Mouse (Mus musculus) kidney, adult 2 months (tissue): ENCODE data around the gene Pafah1b1.

Experiments
- CTCF ChIP-seq: fragments of 200-500 bp; conservative IDR thresholded peaks from 2 replicates; pipeline ENCODE4 v1.5.1; 2011; ENCODE audit warnings: low read depth, mild to moderate bottlenecking, control low read depth, low read length, moderate library complexity, mixed read lengths; ENCODE audit not compliant: insufficient read depth, insufficient read length
- POLR2A ChIP-seq: fragments of 200-500 bp; IDR thresholded peaks from one replicate; pipeline ENCODE4 v1.6.1; 2011; ENCODE audit warnings: low read depth, low read length, control low read depth

- TF ChIP-seq CTCF (peak; percentile 67), POLR2A (no peak)
These were observed 43.6 kb upstream of the Pafah1b1 start for GRCm38 (mm10) chr11:74768045-74768444.
